Mouse (Mus musculus) frontal cortex, postnatal 10 days (tissue): Measurements from ENCODE around the gene Pitpnm1.
A peak's percentile ranks its signal among the peaks of the same experiment; 100 is the strongest.

Source experiments
- DNase-seq, 2 experiments: peaks; one replicate each; pipeline ENCODE4 v3.0.0; 2022; ENCODE audit warnings: low spot score in 2 of 2, mixed read lengths in 1 of 2

Gene Pitpnm1

DNA sequence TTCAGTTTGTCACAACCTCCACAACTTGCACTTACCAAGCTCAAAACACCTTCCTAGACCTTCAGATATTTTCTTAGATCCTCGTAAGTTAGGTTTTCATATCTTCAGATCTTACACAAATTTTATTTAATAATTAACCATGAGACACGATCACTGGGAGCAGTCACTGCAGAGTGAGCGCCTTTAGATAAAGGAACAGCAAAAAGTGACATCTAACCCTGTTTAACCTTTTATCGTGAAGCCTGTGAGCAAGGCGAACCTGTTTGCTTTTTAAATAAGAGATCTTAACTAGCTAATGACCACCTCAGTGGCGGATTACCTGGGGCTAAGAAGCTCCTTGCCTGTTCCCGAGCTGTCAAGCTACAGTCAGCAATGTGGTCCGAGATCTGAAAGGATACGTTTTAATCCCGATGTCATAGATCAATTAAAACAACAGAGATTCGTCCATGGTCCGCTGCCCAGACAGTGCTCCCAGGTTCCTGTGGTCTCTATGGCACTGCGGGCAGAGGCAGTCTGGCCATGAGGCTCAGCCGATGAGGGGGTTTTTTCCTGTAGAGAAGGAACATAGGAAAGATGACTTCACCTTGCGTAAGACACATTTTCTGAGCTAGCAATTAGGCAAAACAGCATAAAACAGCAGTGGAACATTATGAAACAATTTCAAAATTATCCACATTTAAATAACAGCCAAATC is 30.9 kb upstream of the Pitpnm1 start:
- DNase-seq, result no peak

GRCm38 (mm10) chr19:4070311-4070710 is 29.5 kb upstream of the Pitpnm1 start:
- no peak for DNase-seq

DNA sequence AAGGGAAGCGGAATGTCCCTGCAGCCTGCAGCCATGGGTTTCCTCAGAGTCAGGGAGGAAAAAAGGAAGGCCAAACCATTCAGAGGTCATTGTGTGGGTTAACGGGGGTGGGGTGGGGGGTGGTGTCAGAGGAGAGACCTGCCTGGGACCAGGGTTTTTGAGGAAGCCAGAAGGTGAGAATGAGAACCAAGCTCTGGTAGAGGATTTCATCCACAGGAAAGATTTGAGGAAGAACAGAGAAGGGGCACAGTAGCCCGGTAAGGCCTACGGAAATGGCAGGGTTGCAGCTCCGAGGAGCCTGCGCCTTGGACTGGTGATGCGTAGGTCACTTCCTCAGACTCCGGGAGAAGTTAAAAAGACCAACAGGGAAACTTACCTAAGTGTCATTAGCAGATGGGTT is 29.0 kb upstream of the Pitpnm1 start:
- DNase-seq, result no peak

DNA sequence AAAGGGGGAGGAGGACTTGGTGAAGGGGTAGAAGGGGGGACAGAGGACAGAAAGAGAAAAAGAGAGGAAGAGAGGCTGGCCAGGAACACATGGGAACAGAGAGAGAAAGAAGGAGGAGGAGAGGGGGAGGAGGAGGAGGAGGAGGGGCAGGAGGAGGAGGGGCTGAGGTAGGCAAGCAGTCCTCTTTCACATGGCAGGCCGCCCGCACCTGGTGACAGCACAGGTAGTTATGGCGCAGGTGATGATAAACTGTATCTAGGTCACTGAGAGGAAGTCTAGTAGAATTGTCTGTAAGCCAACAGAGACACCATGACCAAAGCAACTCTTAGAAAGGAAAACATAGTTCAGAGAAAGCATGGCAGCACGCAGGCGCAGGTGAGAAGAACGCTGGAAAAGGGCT is 28.4 kb upstream of the Pitpnm1 start:
- DNase-seq, result no peak

DNA sequence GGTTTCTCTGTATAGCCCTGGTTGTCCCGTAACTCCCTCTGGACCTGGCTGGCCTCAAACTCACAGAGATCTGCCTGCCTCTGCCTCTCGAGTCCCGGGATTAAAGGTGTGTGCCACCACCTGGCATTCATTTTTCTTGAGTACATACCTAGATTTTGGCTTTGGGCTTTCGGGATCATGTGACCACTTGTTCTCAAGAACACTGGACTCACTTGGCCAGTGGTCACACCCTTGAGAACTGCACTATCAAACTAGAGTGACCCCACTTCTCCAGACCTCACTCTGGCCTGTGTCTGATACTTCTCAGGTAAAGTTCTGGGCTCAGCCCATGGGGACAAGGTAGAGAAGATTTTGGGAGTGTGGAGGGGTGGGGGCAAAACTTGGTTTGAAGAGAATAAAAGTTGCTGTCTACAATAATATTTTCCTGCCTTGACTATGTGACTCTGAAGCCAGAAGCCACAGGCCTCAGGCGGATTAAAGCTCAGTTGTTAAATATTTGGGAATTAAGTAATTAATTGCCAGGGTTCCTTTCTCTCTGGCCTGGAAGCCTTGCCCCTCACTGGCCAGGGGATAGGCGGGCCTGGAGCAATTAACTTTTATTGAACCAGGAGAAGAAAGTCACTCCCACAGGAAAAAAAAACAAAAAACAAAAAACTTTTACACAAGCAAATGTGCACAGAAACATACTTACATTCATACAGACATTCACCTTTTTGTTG is 26.9 kb upstream of the Pitpnm1 start:
- no peak for DNase-seq

DNA sequence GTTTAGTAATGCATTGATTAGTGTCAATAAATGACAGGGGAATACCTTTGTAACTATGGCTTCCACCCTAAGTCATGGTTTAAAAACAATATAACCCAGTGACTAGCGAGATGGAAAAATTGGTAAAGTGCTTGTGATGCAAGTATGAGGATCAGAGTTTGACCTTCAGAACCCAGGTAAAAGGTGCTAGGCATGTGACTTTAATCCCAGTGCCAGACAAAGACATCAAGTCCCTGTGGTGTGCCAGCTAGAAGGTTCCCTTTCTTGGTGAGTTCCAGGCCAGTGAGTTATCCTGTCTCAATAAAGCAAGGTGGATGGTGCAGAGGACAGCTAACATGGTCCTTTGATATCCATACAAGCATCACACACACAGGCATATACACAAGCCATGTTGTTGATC is 24.3 kb upstream of the Pitpnm1 start:
- no peak for DNase-seq

- DNase-seq, result no peak
These were observed 20.2 kb upstream of the Pitpnm1 start for GRCm38 (mm10) chr19:4079594-4079993.

DNA sequence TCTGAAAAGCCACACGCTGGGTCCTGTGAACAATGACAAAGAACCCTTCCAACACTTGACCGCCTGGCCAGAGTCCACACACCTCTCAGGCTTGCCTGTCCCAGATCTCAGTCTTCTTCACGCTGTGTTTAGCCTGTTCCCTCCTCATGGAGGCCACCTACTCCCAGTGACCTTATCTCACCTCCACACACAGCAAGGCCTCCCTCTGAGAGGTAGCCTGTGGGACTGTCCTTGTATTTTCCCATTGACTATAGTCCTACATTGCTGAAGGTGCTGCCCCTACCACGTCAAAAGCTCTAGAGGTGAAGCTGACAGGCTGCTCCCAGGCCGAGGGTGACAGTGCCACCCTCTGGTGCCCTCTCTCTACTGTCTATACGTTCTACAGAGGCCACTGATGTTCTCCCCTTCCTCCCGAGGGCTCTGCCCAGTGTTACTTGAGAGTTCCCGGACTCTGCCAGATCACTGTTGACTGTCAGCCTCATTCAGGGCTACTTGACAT is 19.2 kb upstream of the Pitpnm1 start:
- no peak for DNase-seq

GRCm38 (mm10) chr19:4081394-4081793 is 18.4 kb upstream of the Pitpnm1 start, which contains the start of gene Cabp2:
Cabp2 (plus strand) TSS chr19:4081578.
- DNase-seq, result no peak

DNA sequence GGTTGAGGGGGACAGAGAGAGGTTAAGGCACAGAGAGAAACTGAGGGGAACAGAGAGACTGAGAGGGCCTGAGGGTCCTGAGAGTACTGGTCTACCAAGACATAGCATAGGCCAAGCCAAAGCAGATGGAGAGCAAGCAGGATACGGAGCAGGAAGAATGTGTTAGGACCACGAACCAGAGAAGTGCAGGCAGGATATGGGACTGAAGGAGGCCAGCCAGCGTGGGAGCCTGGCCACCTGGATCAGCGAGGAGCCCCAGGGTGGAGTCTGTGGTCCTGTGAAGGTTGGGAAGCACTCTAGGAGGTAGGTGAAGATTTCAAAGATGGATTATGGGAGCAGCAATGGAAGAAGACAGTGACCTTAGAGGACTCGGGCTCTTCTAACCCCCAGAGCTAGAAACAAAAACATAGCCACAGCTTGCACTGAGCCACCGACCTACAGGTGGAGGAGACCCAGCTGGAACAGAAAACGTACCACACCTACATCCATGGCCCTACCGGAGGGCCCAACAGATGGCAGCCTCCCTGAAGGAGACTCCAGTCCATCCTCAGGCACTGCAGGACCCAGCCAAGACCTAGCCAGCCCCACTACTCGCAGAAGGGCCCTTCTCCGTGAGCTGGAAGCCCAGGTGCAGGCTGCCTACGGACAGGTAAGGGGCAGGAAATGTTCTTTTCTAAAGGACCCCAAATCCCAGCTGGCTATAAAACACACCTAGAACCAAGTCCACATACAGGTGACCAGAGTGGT is 17.4 kb upstream of the Pitpnm1 start:
- no peak for DNase-seq

DNA sequence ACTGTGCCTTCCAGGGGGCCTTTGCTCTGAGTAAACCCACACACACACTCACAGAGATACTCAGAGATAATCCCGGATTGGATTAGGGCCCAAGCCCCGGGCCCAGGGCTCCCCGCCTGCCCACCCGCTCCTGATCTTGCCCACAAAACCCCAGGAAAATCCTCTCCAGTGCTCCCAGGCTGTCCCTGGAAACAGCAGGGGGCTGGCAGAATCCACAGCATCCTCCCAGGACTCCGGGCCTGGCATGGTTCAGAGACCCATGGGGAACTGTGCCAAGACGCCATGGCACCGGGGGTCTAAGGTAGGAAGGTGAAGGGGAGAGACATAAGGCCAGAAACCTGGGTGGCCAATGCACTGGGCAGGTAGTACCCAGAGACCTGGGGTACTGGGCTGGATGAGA is 16.5 kb upstream of the Pitpnm1 start:
- no peak for DNase-seq

DNA sequence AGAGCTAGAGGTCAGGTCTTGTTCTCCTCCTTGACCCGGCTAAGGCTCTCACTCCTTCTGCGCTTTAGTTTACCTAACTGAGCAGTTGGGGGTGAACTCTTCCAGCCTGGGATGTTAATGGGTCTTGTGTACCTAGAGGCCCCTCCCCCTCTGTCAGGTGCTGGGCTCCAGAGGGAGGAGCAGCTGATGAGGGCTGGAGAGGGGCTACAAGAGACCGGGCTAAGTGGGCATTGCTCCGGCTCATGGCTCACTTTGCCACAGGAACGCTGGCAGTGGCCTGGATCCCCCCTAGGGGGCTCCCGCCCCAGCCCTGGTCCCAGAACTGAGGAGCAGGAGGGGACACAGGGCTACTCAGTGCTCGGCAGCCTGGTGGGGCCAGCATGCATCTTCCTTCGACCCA is 16.0 kb upstream of the Pitpnm1 start:
- DNase-seq, result no peak

GRCm38 (mm10) chr19:4084984-4085383 is 14.8 kb upstream of the Pitpnm1 start:
- no peak for DNase-seq

DNA sequence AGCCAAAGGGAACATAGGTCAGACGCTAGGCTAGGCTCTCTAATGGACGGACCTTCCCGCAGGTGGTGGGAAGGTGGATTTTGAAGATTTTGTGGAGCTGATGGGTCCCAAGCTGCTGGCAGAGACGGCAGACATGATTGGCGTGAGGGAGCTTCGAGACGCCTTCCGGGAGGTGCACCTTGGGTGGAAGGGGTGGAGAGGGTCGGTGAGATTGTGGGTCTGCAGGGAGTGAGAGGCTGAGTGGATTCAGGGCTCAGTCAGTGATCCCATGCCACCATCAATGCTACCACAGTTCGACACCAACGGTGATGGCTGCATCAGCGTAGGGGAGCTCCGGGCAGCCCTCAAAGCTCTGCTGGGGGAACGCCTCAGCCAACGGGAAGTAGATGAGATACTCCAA is 13.6 kb upstream of the Pitpnm1 start:
- DNase-seq, result no peak

GRCm38 (mm10) chr19:4087090-4087489 is 12.7 kb upstream of the Pitpnm1 start:
- no peak for DNase-seq

DNA sequence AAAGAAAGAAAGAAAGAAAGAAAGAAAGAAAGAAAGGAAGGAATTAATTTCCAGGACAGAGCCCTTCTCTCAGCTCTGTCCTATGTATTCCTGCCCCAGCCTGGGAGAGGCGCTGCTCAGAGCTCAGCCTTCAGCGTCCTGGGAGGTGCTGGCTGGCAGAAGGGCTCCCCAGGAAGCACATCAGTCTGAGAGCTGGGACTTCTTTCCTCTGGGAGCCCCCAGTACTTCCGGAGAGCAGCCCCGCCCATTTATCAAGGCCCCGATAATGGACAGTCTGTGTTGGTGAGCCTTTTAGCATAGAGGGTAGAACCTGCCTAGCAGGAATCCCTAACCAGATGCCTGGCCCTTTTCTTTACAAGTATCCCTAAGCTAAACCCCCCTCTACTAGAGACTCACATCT is 11.7 kb upstream of the Pitpnm1 start:
- DNase-seq, result no peak

DNA sequence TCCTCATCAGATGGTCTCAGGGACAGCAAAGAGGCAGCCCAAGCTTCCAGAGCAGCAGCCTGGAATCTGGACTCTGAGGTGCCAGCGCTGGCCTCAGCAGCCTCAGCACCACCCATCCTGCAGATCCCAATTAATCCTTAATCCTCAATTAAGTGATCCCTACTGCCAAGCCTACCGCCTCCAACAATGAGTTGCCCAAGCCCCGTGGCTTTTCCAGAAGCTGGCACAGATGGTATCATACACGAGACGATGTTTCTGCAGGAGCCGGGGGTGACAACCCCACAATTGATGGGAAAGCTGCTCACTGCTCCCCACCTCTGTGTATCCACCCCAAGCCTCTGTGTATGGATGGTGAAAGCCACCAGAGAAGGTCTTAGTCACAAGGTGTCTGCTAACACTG is 10.7 kb upstream of the Pitpnm1 start:
- peak in 1 of 2 experiments; percentile 4 for DNase-seq

- DNase-seq, result no peak
These were observed 9.4 kb upstream of the Pitpnm1 start for GRCm38 (mm10) chr19:4090446-4090845.

- no peak for DNase-seq
These were observed 8.4 kb upstream of the Pitpnm1 start for GRCm38 (mm10) chr19:4091383-4091782.

GRCm38 (mm10) chr19:4092750-4093149 is 7.0 kb upstream of the Pitpnm1 start:
- DNase-seq, result no peak

DNA sequence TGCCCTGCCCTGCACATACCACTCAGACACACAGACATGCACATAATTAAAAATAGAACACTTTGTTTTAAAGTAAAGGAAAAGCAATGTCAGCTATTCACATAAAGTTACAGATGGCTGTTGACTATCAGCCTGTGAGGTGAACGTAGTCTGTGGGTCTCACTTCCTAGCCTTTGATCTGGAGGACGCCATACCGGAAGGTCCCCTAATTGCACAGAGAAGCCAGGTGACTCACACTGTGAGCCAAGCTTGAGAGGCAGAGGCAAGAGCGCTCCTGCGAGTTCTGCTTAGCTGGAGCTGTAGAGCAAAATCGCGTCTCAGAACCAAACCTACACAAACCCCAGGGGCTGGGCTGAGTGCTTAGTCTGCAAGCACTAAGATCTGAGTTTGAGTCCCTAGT is 6.0 kb upstream of the Pitpnm1 start:
- DNase-seq, result no peak

GRCm38 (mm10) chr19:4094348-4094747 is 5.5 kb upstream of the Pitpnm1 start:
- peak in 1 of 2 experiments; percentile 4 for DNase-seq
